In the genomic region with DNA sequence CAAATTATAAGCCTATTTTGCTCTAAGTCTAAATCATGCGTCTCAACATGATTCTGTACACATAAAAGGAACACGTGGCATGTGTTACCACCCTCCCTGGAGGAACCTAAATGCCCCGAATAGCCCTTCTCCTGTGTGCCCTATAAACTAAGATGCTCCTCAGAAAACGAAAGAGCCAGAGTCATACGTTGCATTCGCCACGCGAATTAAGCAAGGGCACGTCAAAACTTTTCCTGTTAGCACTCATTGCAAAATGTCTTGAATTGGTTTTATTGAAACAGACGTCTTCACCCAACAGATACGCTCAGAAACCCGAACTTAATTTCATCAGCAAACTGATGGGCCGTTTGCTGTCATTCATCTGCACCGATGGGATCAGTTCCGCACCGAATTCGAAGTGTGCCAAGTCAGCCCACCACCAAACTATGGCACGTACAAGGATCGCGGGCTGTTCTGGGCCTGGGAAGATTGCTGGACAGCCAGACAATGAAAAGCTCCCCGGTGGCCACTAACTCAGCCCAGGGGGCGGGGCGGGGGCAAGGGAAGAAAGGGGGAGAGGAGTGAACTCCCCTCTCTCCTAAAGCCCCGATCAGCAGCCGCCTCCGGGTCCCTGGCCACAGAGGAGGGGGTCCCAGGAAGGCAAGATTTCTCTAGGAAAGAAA, we compare ENCODE assay signal across 8 mouse cellular contexts. TPM values are rescaled to one million over a fixed set of nuclear protein-coding genes. Genes with fewer than 3 reads are reported as not detected.
DNase-seq lines count a peak whose midpoint lies in the region; ATAC-seq and TF ChIP-seq lines count a peak whose summit lies in the region.

No protein-coding gene starts in this region.

- TF ChIP-seq CTCF in bone marrow, adult 2 months (IDR thresholded peaks at IDR 0.05; ENCODE audit: control insufficient read depth, insufficient read depth, low read length), result no peak

- peak overlapping the region; percentile 90 for H3K9ac ChIP-seq in kidney, embryonic 15.5 days

- peak overlapping the region; percentile 52 for H3K27ac ChIP-seq in bone marrow, adult 2 months (ENCODE audit: control insufficient read depth, insufficient read depth, low read depth, low read length, poor library complexity)
- H3K27ac ChIP-seq in kidney, embryonic 15.5 days, result peak overlapping the region; percentile 91

- H3K4me2 ChIP-seq in kidney, embryonic 15.5 days, result peak overlapping the region; percentile 92

- no peaks in the 10 kb centered on the region for H3K27me3 ChIP-seq in kidney, embryonic 15.5 days

- under 1% methylated on average over 26 of the region's 26 CpGs for WGBS in bone marrow, adult 2 months
- under 1% methylated on average over 24 of the region's 26 CpGs for WGBS in kidney, embryonic 15.5 days

- H3K36me3 ChIP-seq in kidney, embryonic 15.5 days, result no peaks in the 10 kb centered on the region

- no peaks in the 10 kb centered on the region for H3K4me1 ChIP-seq in bone marrow, adult 2 months (ENCODE audit: control insufficient read depth, insufficient read depth, low read length)
- H3K4me1 ChIP-seq in kidney, embryonic 15.5 days, result peaks cover 27% of the 10 kb centered on the region

- peak overlapping the region; percentile 76 for H3K4me3 ChIP-seq in bone marrow, adult 2 months (replicated peaks; ENCODE audit: control insufficient read depth, low read depth, low read length)
- peak overlapping the region; percentile 93 for H3K4me3 ChIP-seq in kidney, embryonic 15.5 days (replicated peaks)

- TF ChIP-seq POLR2A in bone marrow, adult 2 months (IDR thresholded peaks at IDR 0.05; ENCODE audit: borderline replicate concordance, control insufficient read depth, low read depth, low read length), result no peak

- ATAC-seq in kidney, embryonic 15.5 days (replicated peaks; ENCODE audit: low FRiP score), result no peak; the same call in 1 of the 2 replicates
- peak; percentile 26 for ATAC-seq in megakaryocyte progenitor cell, adult 5-6 weeks (replicated peaks; ENCODE audit: poor library complexity)

- peak; percentile 48 for DNase-seq in gastrocnemius, postnatal 10 days
- DNase-seq in gastrocnemius, adult 18-20 months (ENCODE audit: low spot score), result no peak
- peak; percentile 48 to 60 for DNase-seq in heart, adult 18-20 months
- DNase-seq in thymus, postnatal 14 days, result peak; percentile 31
- DNase-seq in spleen, adult 12 weeks (ENCODE audit: low spot score), result no peak

- no peaks in the 10 kb centered on the region for H3K9me3 ChIP-seq in kidney, embryonic 15.5 days (replicated peaks)

RNA-seq across cellular contexts. Expression of a gene that starts 1.2 kb away (rescaled TPM):
- total RNA-seq in gastrocnemius, postnatal 10 days (2021), result 10 to 100 TPM; 37.3 to 38.0 TPM
- 10 to 100 TPM; 37.4 to 48.7 TPM for total RNA-seq in gastrocnemius, adult 18-20 months (2021)
- 5.2 and 14.4 TPM in 2 replicates for polyA plus RNA-seq in bone marrow, adult 2 months (2011; ENCODE audit: insufficient read depth, insufficient read length, low replicate concordance, missing spikeins)
- 10 to 100 TPM; 13.5 to 17.8 TPM for total RNA-seq in heart, adult 18-20 months (2021)
- polyA plus RNA-seq in kidney, embryonic 15.5 days (2015; fragmentation: Nextera tagmentation; extraction: Ambion mirVana), result 30.2 and 33.1 TPM in 2 replicates
- 20.7 and 23.9 TPM in 2 replicates for total RNA-seq in megakaryocyte progenitor cell, adult 5-6 weeks (2015)
- 20.0 and 26.5 TPM in 2 replicates for total RNA-seq in megakaryocyte progenitor cell, adult 5-6 weeks (2017)

RNA-seq across cellular contexts. Expression of a gene that starts 9.0 kb away (rescaled TPM):
- total RNA-seq in gastrocnemius, postnatal 10 days (2021), result 10 to 100 TPM; 40.1 to 55.2 TPM
- 10 to 100 TPM; 32.5 to 41.9 TPM for total RNA-seq in gastrocnemius, adult 18-20 months (2021)
- 6.2 and 7.1 TPM in 2 replicates for polyA plus RNA-seq in bone marrow, adult 2 months (2011; ENCODE audit: insufficient read depth, insufficient read length, low replicate concordance, missing spikeins)
- total RNA-seq in heart, adult 18-20 months (2021), result 10 to 100 TPM; 44.0 to 51.4 TPM
- 105 and 111 TPM in 2 replicates for polyA plus RNA-seq in kidney, embryonic 15.5 days (2015; fragmentation: Nextera tagmentation; extraction: Ambion mirVana)
- total RNA-seq in megakaryocyte progenitor cell, adult 5-6 weeks (2015), result 20.4 and 25.9 TPM in 2 replicates
- 11.0 and 14.2 TPM in 2 replicates for total RNA-seq in megakaryocyte progenitor cell, adult 5-6 weeks (2017)

Comparison
In these comparisons a context has a peak if more than half of its experiments do, and no peak if none do; other contexts are left out.
1. DNase-seq: peak in gastrocnemius, postnatal 10 days (single experiment), heart, adult 18-20 months (2 of 2) and thymus, postnatal 14 days (single experiment); none in gastrocnemius, adult 18-20 months (single experiment) and spleen, adult 12 weeks (single experiment).